Mouse (Mus musculus) bone marrow macrophage, adult 2 months (primary cell): Measurements from ENCODE around the gene Moap1.

Experiments
- CTCF ChIP-seq: IDR thresholded peaks from 2 replicates; pipeline ENCODE4 v1.5.1; 2012; ENCODE audit warnings: low read depth, mild to moderate bottlenecking, low read length, moderate library complexity
- POLR2A ChIP-seq: IDR thresholded peaks from 2 replicates; pipeline ENCODE4 v1.6.1; 2012; ENCODE audit warnings: mild to moderate bottlenecking, low read depth, low read length, borderline replicate concordance

DNA sequence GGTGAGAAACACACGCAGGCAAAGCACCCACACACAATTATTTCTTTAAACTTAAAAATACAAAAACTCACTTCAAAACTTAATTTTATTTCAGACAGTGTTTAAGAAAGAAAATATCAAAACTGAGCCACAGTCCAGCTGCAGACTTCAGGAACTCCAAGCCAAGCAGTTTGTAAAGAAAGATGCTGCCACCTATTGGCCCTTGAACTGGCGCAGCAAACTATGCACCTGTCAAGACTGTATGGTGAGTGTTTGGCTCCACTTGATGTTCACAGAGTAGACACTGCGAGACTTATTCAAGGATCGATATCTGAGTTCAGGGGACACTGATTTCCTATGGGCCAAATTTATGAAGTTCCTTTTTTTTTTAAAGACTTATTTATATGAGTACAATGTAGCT, 25.5 kb upstream of the Moap1 start:
- TF ChIP-seq POLR2A (no peak), CTCF (no peak)
